Mouse (Mus musculus) hindbrain, postnatal 0 days (tissue): Measurements from ENCODE around the gene Sap30bp. TPM values are rescaled to one million over a fixed set of nuclear protein-coding genes. Genes with fewer than 3 reads are reported as not detected.

Experiments
- ATAC-seq: fragments of 200-750 bp; cut with Nextera tagmentation; 2 replicates; pipeline ENCODE4 v1.8.0; 2017; ENCODE audit warnings: mild to moderate bottlenecking, moderate TSS enrichment, moderate library complexity
- DNase-seq: peaks from one replicate; pipeline ENCODE4 v3.0.0-alpha.2; 2015; ENCODE audit warnings: low spot score
- H3K27ac ChIP-seq: fragments of 300-500 bp; sonication (generic); 2 replicates; pipeline ENCODE4 v1.5.1; 2014; ENCODE audit warnings: mild to moderate bottlenecking
- H3K27me3 ChIP-seq: fragments of 300-500 bp; sonication (generic); 2 replicates; pipeline ENCODE4 v1.6.1; 2014; ENCODE audit warnings: low read length, mixed read lengths; ENCODE audit not compliant: insufficient read depth
- H3K36me3 ChIP-seq: fragments of 300-500 bp; sonication (generic); 2 replicates; pipeline ENCODE4 v1.6.1; 2014; ENCODE audit warnings: low read length, mixed read lengths; ENCODE audit not compliant: insufficient read depth
- H3K4me1 ChIP-seq: fragments of 300-500 bp; sonication (generic); 2 replicates; pipeline ENCODE4 v1.6.1; 2014; ENCODE audit warnings: antibody characterized with exemption, low read length, mixed read lengths; ENCODE audit not compliant: insufficient read depth
- H3K4me2 ChIP-seq: fragments of 300-500 bp; sonication (generic); 2 replicates; pipeline ENCODE4 v1.6.1; 2014; ENCODE audit warnings: low read depth, mild to moderate bottlenecking, low read length, moderate library complexity, mixed read lengths
- H3K4me3 ChIP-seq: fragments of 300-500 bp; sonication (generic); 2 replicates; pipeline ENCODE4 v1.5.1; 2014; ENCODE audit warnings: low read length
- H3K9ac ChIP-seq: fragments of 300-500 bp; sonication (generic); replicated peaks from 2 replicates; pipeline ENCODE4 v1.6.1; 2014; ENCODE audit warnings: mild to moderate bottlenecking, low read length, moderate library complexity, mixed read lengths
- H3K9me3 ChIP-seq: fragments of 300-500 bp; sonication (generic); 2 replicates; pipeline ENCODE4 v1.6.1; 2016; ENCODE audit warnings: low read length, mixed read lengths
- CTCF ChIP-seq: IDR thresholded peaks from 2 replicates; pipeline ENCODE4 v1.5.1; 2016; ENCODE audit warnings: antibody characterized with exemption, control low read depth, low read depth
- WGBS: fragments of 180-500 bp; shearing (Covaris S2); extraction: QIAGEN DNeasy Blood & Tissue Kit; methylation state at CpG from one replicate; pipeline ENCODE4 v1.1.7; 2014; 5-methylcytosine and 5-hydroxymethylcytosine counted together
- polyA plus RNA-seq: library from polyadenylated mRNA; unstranded; fragments of >200 nt; fragmentation: Nextera tagmentation; extraction: Ambion mirVana; gene quantifications from 2 replicates; pipeline ENCODE4 v1.2.1, GENCODE M21; 2015
- total RNA-seq: library from RNA; depleted of rRNA; stranded (reverse); fragments of >200 nt; gene quantifications from 2 replicates; pipeline ENCODE4 v1.2.3, GENCODE M21; 2014; rRNA removed

Gene Sap30bp
- total and polyA plus RNA-seq, 2 experiments from 2014 or later: 42.8 to 52.8 TPM

DNA sequence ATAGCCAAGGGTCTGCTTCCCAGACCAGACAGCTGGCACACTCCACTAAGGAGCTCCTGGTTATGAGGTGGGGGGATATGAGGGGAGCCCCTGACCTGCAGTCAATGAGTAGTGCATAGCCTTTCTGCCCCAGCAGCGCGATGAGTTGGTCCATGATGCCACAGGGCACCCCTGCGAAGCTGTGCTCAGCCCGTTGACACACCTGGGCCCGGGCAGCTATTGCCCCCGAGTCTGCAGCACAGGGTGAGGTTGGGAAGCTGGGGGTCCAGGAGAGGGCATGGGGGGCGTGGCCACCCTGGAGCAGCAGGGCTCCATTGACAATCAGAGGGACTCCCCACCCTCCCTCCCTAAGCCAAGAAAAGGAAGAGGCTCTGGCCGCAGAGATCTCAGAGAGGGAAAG lies 77.1 kb downstream of the Sap30bp start:
- H3K4me3 ChIP-seq: no peak overlapping the region
- H3K27ac ChIP-seq: peak overlapping the region; percentile 70; the same call in 1 of the 2 replicates
- 72% methylated on average over 8 of the region's 8 CpGs for WGBS
- no peaks in the 10 kb centered on the region for H3K9me3 ChIP-seq
- ATAC-seq: no peak
- no peak for DNase-seq
- H3K27me3 ChIP-seq: no peaks in the 10 kb centered on the region
- no peak for TF ChIP-seq CTCF
- peaks cover 10% of the 10 kb centered on the region for H3K4me1 ChIP-seq
- no peak overlapping the region for H3K9ac ChIP-seq
- no peaks in the 10 kb centered on the region for H3K36me3 ChIP-seq
- no peak overlapping the region for H3K4me2 ChIP-seq

DNA sequence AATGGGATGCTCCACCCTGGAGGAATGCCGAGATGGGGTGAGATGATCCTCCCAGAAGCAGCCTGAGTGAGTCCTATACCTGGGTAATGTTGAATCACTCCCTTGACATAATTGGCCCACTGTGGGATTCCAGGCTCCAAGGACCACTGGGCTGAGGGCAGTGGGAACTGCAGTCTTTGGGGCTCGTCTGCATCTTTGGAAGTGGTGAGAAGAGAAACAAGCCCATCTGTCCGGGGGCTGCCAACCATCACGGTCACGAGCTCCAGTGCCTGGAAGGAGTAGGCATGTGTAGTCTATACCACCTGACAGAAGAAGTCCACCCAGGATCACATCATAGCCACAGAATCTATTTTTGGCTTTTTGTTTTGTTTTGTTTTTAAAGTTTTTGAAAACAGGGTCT lies 77.9 kb downstream of the Sap30bp start:
- Histone ChIP-seq H3K9me3 (no peaks in the 10 kb centered on the region), H3K27ac (0 out of 2 replicates have a peak overlapping the region, but pooled peaks have one; percentile 70), H3K4me1 (peaks cover 6% of the 10 kb centered on the region), H3K36me3 (no peaks in the 10 kb centered on the region), H3K4me3 (no peak overlapping the region), H3K4me2 (no peak overlapping the region), H3K27me3 (no peaks in the 10 kb centered on the region), H3K9ac (no peak overlapping the region)
- WGBS: 75% methylated on average over 5 of the region's 5 CpGs
- DNase-seq (no peak), ATAC-seq (no peak)
- TF ChIP-seq CTCF: no peak

DNA sequence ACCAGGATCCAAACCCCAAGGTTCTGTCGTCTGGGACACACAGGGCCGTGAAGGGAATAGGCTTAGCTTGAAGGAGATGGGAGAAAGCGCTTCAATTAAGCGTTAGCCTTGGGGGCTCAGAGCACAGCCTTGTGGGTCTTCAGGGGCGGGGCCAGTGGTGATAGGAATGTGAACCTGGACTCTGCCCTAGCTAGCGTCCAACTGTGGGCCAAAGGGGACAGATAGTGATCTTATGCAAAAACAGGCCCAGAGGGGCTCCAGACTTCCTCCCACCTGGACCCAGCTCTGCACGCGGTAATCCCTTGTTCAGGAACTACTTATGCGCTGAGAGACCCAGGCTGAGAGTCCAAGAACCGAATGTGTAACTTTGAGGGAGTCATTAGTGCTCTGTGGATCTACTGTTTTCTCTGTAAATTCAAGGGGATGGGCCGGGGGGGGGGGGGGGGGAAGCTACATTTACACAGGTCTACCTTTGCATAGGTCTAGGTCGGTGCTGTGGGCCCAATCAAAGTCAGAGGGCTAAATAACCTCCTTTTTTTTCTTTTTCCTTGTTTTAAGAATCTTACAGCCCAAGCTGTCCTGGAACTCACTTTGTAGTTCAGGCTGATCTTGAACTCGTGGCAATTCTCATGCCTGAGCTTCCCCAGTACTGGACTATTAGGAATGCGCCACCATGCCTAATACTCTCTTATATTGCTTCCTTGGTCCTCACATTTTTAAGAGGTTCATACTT lies 78.6 kb downstream of the Sap30bp start:
- H3K36me3 ChIP-seq: no peaks in the 10 kb centered on the region
- TF ChIP-seq CTCF: no peak
- H3K4me1 ChIP-seq: peaks cover 6% of the 10 kb centered on the region
- 34% methylated on average over 14 of the region's 14 CpGs for WGBS
- H3K4me3 ChIP-seq: peak overlapping the region; percentile 51
- peak overlapping the region; percentile 57 for H3K9ac ChIP-seq
- H3K9me3 ChIP-seq: no peaks in the 10 kb centered on the region
- ATAC-seq (no peak), DNase-seq (no peak)
- peak overlapping the region; percentile 84; the same call in 1 of the 2 replicates for H3K27ac ChIP-seq
- no peaks in the 10 kb centered on the region for H3K27me3 ChIP-seq
- peak overlapping the region; percentile 70 for H3K4me2 ChIP-seq

DNA sequence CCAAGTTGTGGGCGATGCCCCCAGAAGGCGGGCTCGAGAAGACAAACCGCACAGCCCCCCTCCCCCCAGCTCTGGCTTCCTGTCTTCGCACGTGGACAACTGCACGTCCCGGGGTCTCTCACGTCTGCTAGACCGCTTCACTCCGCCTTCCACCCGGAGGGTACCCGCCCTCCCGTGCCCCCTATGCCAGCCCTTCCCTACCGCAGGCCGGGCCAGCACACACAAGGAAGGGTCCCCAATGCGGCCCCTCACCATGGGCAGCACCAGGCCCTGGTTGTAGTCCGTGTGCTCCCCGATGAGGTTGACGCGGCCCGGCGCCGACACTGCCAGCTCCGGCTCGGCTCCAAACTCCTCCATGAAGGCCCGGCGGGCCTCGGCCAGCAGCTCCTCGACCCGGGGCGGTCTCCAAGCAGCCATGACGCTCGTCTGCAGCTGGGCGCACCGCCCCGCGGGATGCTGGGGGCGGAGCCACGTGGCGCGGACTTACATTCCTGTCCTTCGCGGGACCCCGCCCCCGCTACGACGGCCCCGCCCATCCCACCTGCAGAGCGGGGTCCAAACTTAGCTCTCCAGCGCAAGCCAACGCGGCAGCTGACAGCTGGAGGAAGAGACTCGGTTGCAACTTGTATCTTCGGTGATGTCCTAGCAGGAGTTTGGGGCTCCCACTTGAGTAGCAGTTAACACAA lies 79.3 kb downstream of the Sap30bp start, which contains the start of gene Galk1:
Gene Galk1, minus strand, starts transcription at position 458 of the 686 bp plus-strand sequence.
- H3K36me3 ChIP-seq: no peaks in the 10 kb centered on the region
- peak; percentile 87 for DNase-seq
- no peak for TF ChIP-seq CTCF
- H3K4me2 ChIP-seq: peak within 1 kb of the TSS; percentile 70
- under 1% methylated on average over 53 of the region's 55 CpGs for WGBS
- H3K27ac ChIP-seq: peak within 1 kb of the TSS; percentile 84
- peak within 1 kb of the TSS; percentile 51 for H3K4me3 ChIP-seq
- H3K27me3 ChIP-seq: no peaks in the 10 kb centered on the region
- ATAC-seq: peak; percentile 86
- H3K4me1 ChIP-seq: peaks cover 6% of the 10 kb centered on the region
- no peaks in the 10 kb centered on the region for H3K9me3 ChIP-seq
- H3K9ac ChIP-seq: peak within 1 kb of the TSS; percentile 57

DNA sequence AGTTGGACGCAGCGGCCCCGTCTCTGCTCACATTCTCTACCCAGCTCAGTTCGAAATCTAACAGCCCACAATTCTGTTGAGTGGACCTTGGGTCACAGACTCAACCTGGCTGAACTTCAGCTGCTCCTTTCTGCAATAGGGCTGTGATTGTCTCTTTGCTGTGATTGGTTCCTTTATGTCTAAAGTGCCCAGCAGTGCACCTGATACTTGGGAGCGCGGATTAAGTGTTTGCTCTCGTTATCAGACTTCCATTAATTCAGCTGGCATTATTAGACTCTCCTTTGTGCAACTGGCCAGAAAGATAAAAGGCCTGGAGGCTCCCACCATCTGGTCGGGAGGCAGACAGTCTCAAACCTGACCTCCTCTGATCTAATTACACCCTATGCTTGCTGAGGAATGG lies 81.7 kb downstream of the Sap30bp start:
- Histone ChIP-seq H3K9me3 (no peaks in the 10 kb centered on the region), H3K36me3 (no peaks in the 10 kb centered on the region), H3K27me3 (no peaks in the 10 kb centered on the region), H3K4me3 (no peak overlapping the region), H3K4me2 (no peak overlapping the region), H3K27ac (no peak overlapping the region), H3K9ac (no peak overlapping the region), H3K4me1 (peaks cover 6% of the 10 kb centered on the region)
- 64% methylated on average over 8 of the region's 8 CpGs for WGBS
- DNase-seq (no peak), ATAC-seq (no peak)
- TF ChIP-seq CTCF: no peak

Other genes starting within 250 kb of the Sap30bp start
- 68.0 and 76.6 TPM in 2 replicates for gene Grb2, start 224.7 kb upstream of the Sap30bp start, total RNA-seq
- 139 and 159 TPM in 2 replicates for gene Grb2, start 224.7 kb upstream of the Sap30bp start, polyA plus RNA-seq
- gene Tmem94, start 167.8 kb upstream of the Sap30bp start, total RNA-seq: 42.4 and 42.6 TPM in 2 replicates
- gene Tmem94, start 167.8 kb upstream of the Sap30bp start, polyA plus RNA-seq: 12.5 and 16.1 TPM in 2 replicates
- 24.4 and 39.2 TPM in 2 replicates for gene Caskin2, start 119.6 kb upstream of the Sap30bp start, total RNA-seq
- 7.7 and 8.0 TPM in 2 replicates for gene Caskin2, start 119.6 kb upstream of the Sap30bp start, polyA plus RNA-seq
- gene Tsen54, start 118.6 kb upstream of the Sap30bp start, total RNA-seq: 22.5 and 34.6 TPM in 2 replicates
- gene Tsen54, start 118.6 kb upstream of the Sap30bp start, polyA plus RNA-seq: 18.0 and 18.8 TPM in 2 replicates
- 1.6 and 2.1 TPM in 2 replicates for gene Llgl2, start 109.2 kb upstream of the Sap30bp start, total RNA-seq
- 1.5 and 1.8 TPM in 2 replicates for gene Llgl2, start 109.2 kb upstream of the Sap30bp start, polyA plus RNA-seq
- 0.29 and 0.63 TPM in 2 replicates for gene Myo15b, start 74.9 kb upstream of the Sap30bp start, total RNA-seq
- gene Myo15b, start 74.9 kb upstream of the Sap30bp start, polyA plus RNA-seq: 0.20 and 0.45 TPM in 2 replicates
- 2.0 and 2.5 TPM in 2 replicates for gene Smim5, start 33.3 kb upstream of the Sap30bp start, total RNA-seq
- 2.7 and 3.7 TPM in 2 replicates for gene Smim5, start 33.3 kb upstream of the Sap30bp start, polyA plus RNA-seq
- not detected in 2 replicates for gene Smim6, start 21.3 kb upstream of the Sap30bp start, total RNA-seq
- 0.35 and 0.43 TPM in 2 replicates for gene Smim6, start 21.3 kb upstream of the Sap30bp start, polyA plus RNA-seq
- gene Recql5, start 195 bp downstream of the Sap30bp start, total RNA-seq: 11.4 and 14.3 TPM in 2 replicates
- 7.9 and 9.9 TPM in 2 replicates for gene Recql5, start 195 bp downstream of the Sap30bp start, polyA plus RNA-seq
- gene Itgb4, start 41.4 kb downstream of the Sap30bp start, total RNA-seq: 1.7 and 3.1 TPM in 2 replicates
- gene Itgb4, start 41.4 kb downstream of the Sap30bp start, polyA plus RNA-seq: 2.2 and 2.8 TPM in 2 replicates
- gene Galk1, start 79.4 kb downstream of the Sap30bp start, total RNA-seq: 51.5 and 52.3 TPM in 2 replicates
- 60.3 and 61.7 TPM in 2 replicates for gene Galk1, start 79.4 kb downstream of the Sap30bp start, polyA plus RNA-seq
- 603 and 627 TPM in 2 replicates for gene H3f3b, start 94.7 kb downstream of the Sap30bp start, total RNA-seq
- 2,179 and 2,253 TPM in 2 replicates for gene H3f3b, start 94.7 kb downstream of the Sap30bp start, polyA plus RNA-seq
- 47.1 and 50.2 TPM in 2 replicates for gene Unk, start 97.0 kb downstream of the Sap30bp start, total RNA-seq
- gene Unk, start 97.0 kb downstream of the Sap30bp start, polyA plus RNA-seq: 22.8 and 24.5 TPM in 2 replicates
- 0.65 and 1.3 TPM in 2 replicates for gene Unc13d, start 144.7 kb downstream of the Sap30bp start, total RNA-seq
- 0.65 and 0.96 TPM in 2 replicates for gene Unc13d, start 144.7 kb downstream of the Sap30bp start, polyA plus RNA-seq
- 146 and 171 TPM in 2 replicates for gene Wbp2, start 153.7 kb downstream of the Sap30bp start, total RNA-seq
- 206 and 234 TPM in 2 replicates for gene Wbp2, start 153.7 kb downstream of the Sap30bp start, polyA plus RNA-seq
- gene Trim47, start 193.9 kb downstream of the Sap30bp start, total RNA-seq: 14.2 and 17.0 TPM in 2 replicates
- gene Trim47, start 193.9 kb downstream of the Sap30bp start, polyA plus RNA-seq: 9.5 and 10.1 TPM in 2 replicates
- gene Trim65, start 197.8 kb downstream of the Sap30bp start, total RNA-seq: 8.2 and 9.6 TPM in 2 replicates
- 2.4 TPM in 2 replicates for gene Trim65, start 197.8 kb downstream of the Sap30bp start, polyA plus RNA-seq
- 83.9 and 94.0 TPM in 2 replicates for gene Mrpl38, start 205.6 kb downstream of the Sap30bp start, total RNA-seq
- gene Mrpl38, start 205.6 kb downstream of the Sap30bp start, polyA plus RNA-seq: 71.9 and 73.3 TPM in 2 replicates
- gene Fbf1, start 234.9 kb downstream of the Sap30bp start, total RNA-seq: 68.1 and 73.5 TPM in 2 replicates
- gene Fbf1, start 234.9 kb downstream of the Sap30bp start, polyA plus RNA-seq: 33.8 and 35.3 TPM in 2 replicates